Mouse (Mus musculus): ENCODE measurements at regions not wholly inside any gene's neighbourhood (a gene's known extent, or its start where the extent isn't known, plus 50 kb on each side); places are given as distances from the start of the nearest gene placed in this dataset.

DNA sequence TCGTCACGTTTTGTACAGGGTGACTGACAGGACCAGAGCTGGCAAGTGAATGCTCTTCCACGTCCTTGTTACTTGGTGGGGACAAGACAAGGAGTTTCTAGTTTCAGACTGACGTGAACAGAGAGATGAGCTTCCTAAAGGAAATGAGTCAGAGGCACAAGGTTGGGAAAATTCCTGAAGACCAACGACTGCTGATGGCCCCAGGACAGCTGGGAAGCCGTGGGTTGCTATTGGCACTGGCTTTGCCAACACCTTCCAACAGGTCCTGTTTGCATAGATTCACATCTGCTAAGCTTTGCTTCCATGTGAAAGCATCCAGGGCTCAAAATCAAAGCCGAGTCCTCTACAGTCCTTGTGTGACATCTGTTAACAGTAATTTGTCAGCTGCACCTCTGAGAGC lies 86.2 kb downstream of the Irx2 start:
- no peak for DNase-seq
- Histone ChIP-seq H3K27me3 (ENCODE audit: control insufficient read depth, insufficient read depth, low read length) (no peaks in the 10 kb centered on the region), H3K4me3 (ENCODE audit: control insufficient read depth, insufficient read depth, low read length) (no peak overlapping the region), H3K27ac (ENCODE audit: control insufficient read depth, insufficient read depth, low read length) (no peak overlapping the region), H3K4me1 (replicated peaks; ENCODE audit: control insufficient read depth, insufficient read depth, low read length) (no peaks in the 10 kb centered on the region), H3K36me3 (ENCODE audit: control insufficient read depth, insufficient read depth, low read length) (no peaks in the 10 kb centered on the region)
- TF ChIP-seq CTCF (IDR thresholded peaks at IDR 0.05; ENCODE audit: borderline replicate concordance, control insufficient read depth, extremely low read depth, insufficient read depth, low read length, poor library complexity): no peak
- TF ChIP-seq POLR2A (IDR thresholded peaks at IDR 0.05; ENCODE audit: control insufficient read depth, extremely low read depth, insufficient read depth, low read length, poor library complexity): no peak
- 41% methylated on average over 7 of the region's 7 CpGs for WGBS

DNA sequence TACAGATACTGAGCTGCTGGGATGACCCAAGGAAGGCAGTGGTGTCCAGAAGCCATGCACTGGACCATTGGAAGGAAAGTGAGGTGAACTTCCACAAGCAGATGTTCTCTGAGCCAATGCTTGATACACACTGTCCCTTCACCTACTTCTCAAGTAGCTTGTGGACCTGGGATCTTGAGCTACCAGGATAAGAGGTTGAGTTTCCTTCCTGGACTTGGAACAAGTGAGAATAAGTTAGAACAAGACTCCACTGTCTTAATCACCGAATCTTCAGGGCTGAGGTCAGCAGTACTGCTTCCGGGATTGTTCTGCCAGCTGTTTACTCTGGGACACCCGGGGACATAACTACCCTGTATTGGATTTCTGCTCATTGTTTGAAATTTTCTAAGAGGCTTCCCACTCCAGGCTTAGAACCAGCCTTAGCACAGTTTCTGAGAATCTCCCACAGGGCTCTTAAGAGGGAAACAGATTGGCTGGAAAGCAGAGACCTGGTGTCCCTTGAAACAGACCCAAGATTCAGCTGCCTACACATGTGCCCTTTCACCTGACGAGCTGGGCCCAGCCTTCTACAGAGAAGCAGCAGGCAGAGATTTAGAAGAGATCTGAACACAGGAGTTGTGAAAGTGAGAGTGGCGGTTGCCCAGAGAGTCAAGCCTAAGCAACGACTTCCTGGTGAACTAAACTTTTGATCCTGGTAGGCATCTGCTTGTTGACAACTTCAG lies 87.5 kb downstream of the Irx2 start:
- H3K27ac ChIP-seq (ENCODE audit: control insufficient read depth, insufficient read depth, low read length): no peak overlapping the region
- WGBS: 62% methylated on average over 6 of the region's 6 CpGs
- DNase-seq: no peak
- TF ChIP-seq POLR2A (IDR thresholded peaks at IDR 0.05; ENCODE audit: control insufficient read depth, extremely low read depth, insufficient read depth, low read length, poor library complexity): no peak
- no peak for TF ChIP-seq CTCF (IDR thresholded peaks at IDR 0.05; ENCODE audit: borderline replicate concordance, control insufficient read depth, extremely low read depth, insufficient read depth, low read length, poor library complexity)
- H3K27me3 ChIP-seq (ENCODE audit: control insufficient read depth, insufficient read depth, low read length): no peaks in the 10 kb centered on the region
- H3K36me3 ChIP-seq (ENCODE audit: control insufficient read depth, insufficient read depth, low read length): no peaks in the 10 kb centered on the region
- H3K4me3 ChIP-seq (ENCODE audit: control insufficient read depth, insufficient read depth, low read length): no peak overlapping the region
- H3K4me1 ChIP-seq (replicated peaks; ENCODE audit: control insufficient read depth, insufficient read depth, low read length): no peaks in the 10 kb centered on the region

DNA sequence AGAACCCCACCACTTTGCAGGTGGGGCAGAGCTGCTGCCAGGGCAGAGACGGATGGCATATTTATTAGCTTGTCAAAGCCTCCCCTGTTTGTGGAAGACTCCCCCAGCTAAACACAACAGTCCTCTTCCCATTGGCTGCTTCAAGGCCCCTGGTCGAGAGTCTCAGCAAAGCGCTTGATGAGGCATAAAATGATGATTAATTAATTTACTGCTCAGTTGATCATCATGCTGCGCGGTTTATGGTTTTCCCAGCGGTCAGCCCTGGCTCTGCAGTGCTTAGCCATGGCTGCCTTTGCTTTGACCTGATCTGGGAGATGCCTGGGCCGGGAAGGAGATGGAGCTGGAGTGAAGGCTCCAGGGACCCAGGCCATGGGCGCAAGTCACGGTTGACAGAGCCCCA lies 98.5 kb downstream of the Irx2 start:
- no peak overlapping the region for H3K4me3 ChIP-seq (ENCODE audit: control insufficient read depth, insufficient read depth, low read length)
- WGBS: 76% methylated on average over 9 of the region's 9 CpGs
- H3K4me1 ChIP-seq (replicated peaks; ENCODE audit: control insufficient read depth, insufficient read depth, low read length): no peaks in the 10 kb centered on the region
- no peak for DNase-seq
- H3K36me3 ChIP-seq (ENCODE audit: control insufficient read depth, insufficient read depth, low read length): no peaks in the 10 kb centered on the region
- no peaks in the 10 kb centered on the region for H3K27me3 ChIP-seq (ENCODE audit: control insufficient read depth, insufficient read depth, low read length)
- no peak for TF ChIP-seq POLR2A (IDR thresholded peaks at IDR 0.05; ENCODE audit: control insufficient read depth, extremely low read depth, insufficient read depth, low read length, poor library complexity)
- TF ChIP-seq CTCF (IDR thresholded peaks at IDR 0.05; ENCODE audit: borderline replicate concordance, control insufficient read depth, extremely low read depth, insufficient read depth, low read length, poor library complexity): no peak
- no peak overlapping the region for H3K27ac ChIP-seq (ENCODE audit: control insufficient read depth, insufficient read depth, low read length)

DNA sequence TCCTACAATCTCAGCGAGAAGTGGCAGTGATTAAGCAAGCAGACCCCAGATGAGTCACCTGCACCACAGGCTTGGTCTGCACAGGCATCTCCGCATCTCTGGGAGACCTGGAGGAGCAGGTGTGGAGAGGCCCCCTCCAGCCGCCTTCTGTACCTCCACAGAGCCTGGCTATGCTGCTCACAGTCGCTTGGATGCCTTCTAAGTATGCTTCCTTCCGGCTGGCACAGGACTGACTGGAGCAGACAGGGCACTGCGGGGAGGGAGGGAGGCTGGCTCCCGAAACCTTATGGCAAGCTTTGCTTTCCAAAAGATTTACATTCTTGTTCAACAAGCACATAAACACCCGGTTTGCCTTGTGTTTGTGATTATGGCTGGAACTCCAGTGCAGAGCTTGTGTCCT lies 107.3 kb downstream of the Irx2 start:
- Histone ChIP-seq H3K27me3 (ENCODE audit: control insufficient read depth, insufficient read depth, low read length) (no peaks in the 10 kb centered on the region), H3K4me1 (replicated peaks; ENCODE audit: control insufficient read depth, insufficient read depth, low read length) (no peaks in the 10 kb centered on the region), H3K36me3 (ENCODE audit: control insufficient read depth, insufficient read depth, low read length) (no peaks in the 10 kb centered on the region), H3K4me3 (ENCODE audit: control insufficient read depth, insufficient read depth, low read length) (no peak overlapping the region), H3K27ac (ENCODE audit: control insufficient read depth, insufficient read depth, low read length) (no peak overlapping the region)
- WGBS: 85% methylated on average over 8 of the region's 8 CpGs
- no peak for DNase-seq
- TF ChIP-seq POLR2A (IDR thresholded peaks at IDR 0.05; ENCODE audit: control insufficient read depth, extremely low read depth, insufficient read depth, low read length, poor library complexity) (no peak), CTCF (IDR thresholded peaks at IDR 0.05; ENCODE audit: borderline replicate concordance, control insufficient read depth, extremely low read depth, insufficient read depth, low read length, poor library complexity) (no peak)

DNA sequence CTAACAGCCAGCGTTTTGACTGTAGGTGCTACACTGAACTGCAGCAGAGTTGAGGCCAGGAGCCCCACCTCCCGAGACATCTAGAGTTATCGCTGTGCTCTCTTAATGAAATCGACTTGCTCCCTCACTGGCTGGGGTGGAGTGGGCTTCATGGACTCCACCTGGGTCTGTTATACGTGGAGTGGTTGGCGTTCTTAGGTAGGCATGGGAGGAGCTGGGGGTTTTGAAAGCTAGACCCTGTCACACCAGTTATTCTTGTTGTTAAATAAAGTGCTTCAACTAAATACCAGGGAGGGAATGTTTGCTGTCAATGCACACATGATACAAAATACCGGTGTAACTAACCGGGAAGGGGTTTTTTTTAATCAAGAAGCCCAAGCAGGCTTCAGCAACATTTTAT lies 108.4 kb downstream of the Irx2 start:
- DNase-seq: no peak
- no peak overlapping the region for H3K27ac ChIP-seq (ENCODE audit: control insufficient read depth, insufficient read depth, low read length)
- WGBS: 80% methylated on average over 8 of the region's 8 CpGs

DNA sequence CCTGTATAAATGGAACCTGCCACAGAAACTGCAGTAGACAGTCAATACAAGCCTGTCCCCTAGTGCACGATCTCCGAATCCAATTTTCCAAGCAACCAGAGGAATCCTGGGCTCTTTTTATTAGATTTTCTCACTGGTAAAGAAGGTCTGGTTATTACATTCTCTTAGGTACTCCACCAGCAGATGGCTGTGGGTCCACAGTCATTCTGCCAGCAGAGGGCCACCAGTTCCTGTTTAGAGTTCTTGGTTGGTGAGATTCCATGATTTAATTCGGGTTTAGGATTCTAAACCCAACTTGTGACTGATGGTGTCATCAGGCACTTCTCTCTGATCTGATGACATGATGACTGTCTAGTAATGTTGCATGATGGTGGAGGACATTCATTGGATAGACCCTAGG lies 118.6 kb downstream of the Irx2 start:
- Histone ChIP-seq H3K4me1 (replicated peaks; ENCODE audit: control insufficient read depth, insufficient read depth, low read length) (no peaks in the 10 kb centered on the region), H3K27ac (ENCODE audit: control insufficient read depth, insufficient read depth, low read length) (no peak overlapping the region), H3K4me3 (ENCODE audit: control insufficient read depth, insufficient read depth, low read length) (no peak overlapping the region), H3K27me3 (ENCODE audit: control insufficient read depth, insufficient read depth, low read length) (no peaks in the 10 kb centered on the region), H3K36me3 (ENCODE audit: control insufficient read depth, insufficient read depth, low read length) (no peaks in the 10 kb centered on the region)
- TF ChIP-seq CTCF (IDR thresholded peaks at IDR 0.05; ENCODE audit: borderline replicate concordance, control insufficient read depth, extremely low read depth, insufficient read depth, low read length, poor library complexity) (no peak), POLR2A (IDR thresholded peaks at IDR 0.05; ENCODE audit: control insufficient read depth, extremely low read depth, insufficient read depth, low read length, poor library complexity) (no peak)
- DNase-seq: no peak
- 90% methylated on average over 3 of the region's 3 CpGs for WGBS

More for the DNA sequence above, 108.4 kb downstream of the Irx2 start:
- no peak for TF ChIP-seq POLR2A (IDR thresholded peaks at IDR 0.05; ENCODE audit: control insufficient read depth, extremely low read depth, insufficient read depth, low read length, poor library complexity)
- TF ChIP-seq CTCF (IDR thresholded peaks at IDR 0.05; ENCODE audit: borderline replicate concordance, control insufficient read depth, extremely low read depth, insufficient read depth, low read length, poor library complexity): no peak
- H3K27me3 ChIP-seq (ENCODE audit: control insufficient read depth, insufficient read depth, low read length): no peaks in the 10 kb centered on the region
- no peak overlapping the region for H3K4me3 ChIP-seq (ENCODE audit: control insufficient read depth, insufficient read depth, low read length)
- no peaks in the 10 kb centered on the region for H3K4me1 ChIP-seq (replicated peaks; ENCODE audit: control insufficient read depth, insufficient read depth, low read length)
- no peaks in the 10 kb centered on the region for H3K36me3 ChIP-seq (ENCODE audit: control insufficient read depth, insufficient read depth, low read length)

DNA sequence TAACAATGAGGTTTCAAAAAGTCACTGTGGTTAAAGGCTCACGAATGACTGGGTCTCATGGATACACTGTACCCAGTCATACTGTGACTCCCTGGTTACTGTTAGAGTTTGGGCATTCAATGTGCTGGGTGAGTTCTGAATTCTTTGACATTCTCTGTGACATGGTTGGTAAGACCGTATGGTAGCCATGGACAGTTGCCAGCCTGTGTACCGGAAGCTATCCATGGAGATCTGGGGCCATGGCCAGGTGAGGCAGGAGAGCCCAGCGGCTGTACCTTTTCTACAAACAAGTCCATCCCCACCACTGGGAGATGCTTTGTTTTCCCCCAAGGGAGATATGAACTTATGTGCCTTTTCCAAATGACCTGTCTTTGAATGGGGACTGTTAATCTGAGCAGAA lies 126.4 kb downstream of the Irx2 start:
- 95% methylated on average over 4 of the region's 4 CpGs for WGBS
- no peaks in the 10 kb centered on the region for H3K4me1 ChIP-seq (replicated peaks; ENCODE audit: control insufficient read depth, insufficient read depth, low read length)
- DNase-seq: no peak
- H3K36me3 ChIP-seq (ENCODE audit: control insufficient read depth, insufficient read depth, low read length): no peaks in the 10 kb centered on the region
- no peaks in the 10 kb centered on the region for H3K27me3 ChIP-seq (ENCODE audit: control insufficient read depth, insufficient read depth, low read length)
- H3K4me3 ChIP-seq (ENCODE audit: control insufficient read depth, insufficient read depth, low read length): no peak overlapping the region
- no peak overlapping the region for H3K27ac ChIP-seq (ENCODE audit: control insufficient read depth, insufficient read depth, low read length)
- TF ChIP-seq POLR2A (IDR thresholded peaks at IDR 0.05; ENCODE audit: control insufficient read depth, extremely low read depth, insufficient read depth, low read length, poor library complexity) (no peak), CTCF (IDR thresholded peaks at IDR 0.05; ENCODE audit: borderline replicate concordance, control insufficient read depth, extremely low read depth, insufficient read depth, low read length, poor library complexity) (no peak)
